Mouse (Mus musculus) cerebellum, adult (tissue): ENCODE data around the gene Coa3.
"Not testable (repeated sequence)": the region's sequence is repeated elsewhere in the genome, so short reads cannot be mapped to it uniquely, and the experiment has no call there.

Source experiments
- ATAC-seq: cut with Nextera tagmentation; 2 replicates; pipeline ENCODE4 v1.9.2; 2017; ENCODE audit warnings: mild to moderate bottlenecking, moderate library complexity, mixed read lengths; ENCODE audit not compliant: insufficient number of reproducible peaks, low FRiP score, low TSS enrichment

The Coa3 gene

GRCm38 (mm10) chr11:101278223-101279192, at the start of gene Coa3, which contains the start of gene Cntd1:
Gene Coa3 (minus strand): TSS chr11:101279114.
Gene Cntd1 (plus strand): TSS chr11:101279012.
- peak; percentile 96; the same call in 1 of the 2 replicates for ATAC-seq

DNA sequence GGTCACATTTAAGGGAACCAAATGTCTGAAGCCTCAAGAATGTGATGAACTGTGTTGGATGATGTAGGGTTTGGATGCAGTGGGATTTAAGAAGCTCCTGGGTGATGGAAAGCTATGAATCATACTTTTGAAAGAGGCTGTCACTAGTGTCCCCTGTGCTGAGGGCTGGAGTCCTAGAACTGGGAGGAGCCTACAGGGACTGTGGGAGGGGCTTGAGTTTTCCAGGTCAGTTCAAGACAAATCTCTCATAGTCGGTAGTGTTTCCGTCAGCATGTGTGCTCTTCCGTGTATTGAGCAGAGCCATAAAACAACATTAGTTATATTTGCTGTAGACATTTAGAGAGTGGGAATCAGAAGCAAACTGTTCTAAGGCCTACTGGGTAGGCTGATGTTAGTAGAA, 48.4 kb upstream of the Coa3 start:
- ATAC-seq = no peak

DNA sequence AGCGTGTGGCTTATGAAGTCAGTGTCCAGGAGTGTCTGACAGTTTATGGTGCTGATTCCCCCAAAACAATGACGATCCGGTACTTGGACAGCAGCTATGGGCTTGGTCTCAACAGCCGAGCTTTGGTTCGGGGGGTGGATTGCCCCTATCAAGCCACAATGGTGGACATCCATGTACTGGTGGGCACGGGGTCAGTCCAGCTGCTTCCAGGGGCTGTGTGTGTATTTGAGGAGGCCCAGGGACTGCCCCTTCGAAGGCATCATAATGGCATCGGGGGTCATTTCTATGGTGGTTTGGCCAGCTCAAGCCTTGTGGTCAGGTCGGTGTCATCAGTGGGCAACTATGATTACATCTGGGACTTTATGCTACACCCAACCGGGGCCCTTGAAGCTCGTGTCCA, 47.2 kb upstream of the Coa3 start:
- ATAC-seq = no peak

DNA sequence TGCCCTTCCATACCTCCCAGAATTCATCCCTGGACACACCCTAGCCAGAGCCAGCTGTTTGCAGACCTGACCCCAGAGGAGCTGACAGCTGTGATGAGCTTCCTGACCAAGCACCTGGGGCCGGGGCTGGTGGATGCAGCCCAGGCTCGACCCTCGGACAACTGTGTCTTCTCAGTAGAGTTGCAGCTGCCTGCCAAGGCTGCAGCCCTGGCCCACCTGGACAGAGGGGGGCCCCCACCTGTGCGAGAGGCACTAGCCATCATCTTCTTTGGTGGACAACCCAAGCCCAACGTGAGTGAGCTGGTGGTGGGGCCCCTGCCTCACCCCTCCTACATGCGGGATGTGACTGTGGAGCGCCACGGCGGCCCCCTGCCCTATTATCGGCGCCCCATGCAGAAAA, 46.3 kb upstream of the Coa3 start:
- ATAC-seq = not testable (repeated sequence)

DNA sequence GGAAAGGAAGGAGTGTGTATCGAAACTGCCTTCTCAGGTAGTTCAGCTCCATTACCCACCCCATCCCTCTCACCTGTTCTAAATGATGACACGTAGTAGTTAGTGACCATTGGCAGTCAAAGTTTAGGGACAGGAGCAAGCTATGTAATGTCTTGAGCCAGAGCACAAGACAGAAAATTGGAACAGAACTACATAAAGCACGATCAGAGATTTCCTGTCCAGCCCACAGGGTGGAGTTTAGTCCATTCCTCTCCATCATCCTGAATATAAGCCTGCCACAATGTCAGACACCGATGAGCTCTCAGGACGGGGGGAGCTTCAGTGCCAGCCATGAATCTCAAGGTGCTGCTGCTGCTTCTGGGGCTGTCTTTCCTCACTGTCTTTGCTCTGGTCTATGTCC, 45.8 kb upstream of the Coa3 start, which contains the start of gene Aoc2:
TSS of gene Aoc2 (plus strand) at position 301 of the 400 bp plus-strand sequence.
- ATAC-seq = no peak

- no peak for ATAC-seq
Observed at GRCm38 (mm10) chr11:101323609-101324008, 44.7 kb upstream of the Coa3 start.

DNA sequence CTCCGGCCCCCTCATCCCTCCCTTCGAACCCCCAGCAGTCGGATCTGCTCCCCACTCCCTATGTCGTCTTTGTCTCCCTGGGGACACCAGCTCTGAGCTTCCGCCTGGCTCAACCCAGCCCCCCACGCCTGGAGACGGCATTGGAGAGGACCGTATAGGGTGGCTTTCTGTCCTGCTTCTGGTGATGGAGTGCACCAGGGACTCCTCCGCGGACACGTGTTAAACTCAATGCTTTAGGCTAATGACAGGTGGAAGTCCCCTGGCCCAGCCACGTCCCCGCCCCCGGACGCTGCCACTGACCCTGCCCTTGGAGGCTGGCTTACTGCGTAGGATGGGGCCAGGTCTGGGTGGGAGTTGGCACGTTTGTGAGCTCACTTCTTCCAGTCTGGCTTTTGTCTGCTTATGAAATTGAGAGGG, 37.6 kb upstream of the Coa3 start:
- ATAC-seq = no peak; the same call in 1 of the 2 replicates

GRCm38 (mm10) chr11:101315665-101316500, 37.0 kb upstream of the Coa3 start, which contains the start of gene Psme3:
Gene Psme3 (plus strand): TSS chr11:101316213.
- peak; percentile 80; the same call in 1 of the 2 replicates for ATAC-seq

- no peak for ATAC-seq
Observed at GRCm38 (mm10) chr11:101315082-101315650, 36.3 kb upstream of the Coa3 start.

- no peak for ATAC-seq
Observed at GRCm38 (mm10) chr11:101314567-101314966, 35.7 kb upstream of the Coa3 start.

DNA sequence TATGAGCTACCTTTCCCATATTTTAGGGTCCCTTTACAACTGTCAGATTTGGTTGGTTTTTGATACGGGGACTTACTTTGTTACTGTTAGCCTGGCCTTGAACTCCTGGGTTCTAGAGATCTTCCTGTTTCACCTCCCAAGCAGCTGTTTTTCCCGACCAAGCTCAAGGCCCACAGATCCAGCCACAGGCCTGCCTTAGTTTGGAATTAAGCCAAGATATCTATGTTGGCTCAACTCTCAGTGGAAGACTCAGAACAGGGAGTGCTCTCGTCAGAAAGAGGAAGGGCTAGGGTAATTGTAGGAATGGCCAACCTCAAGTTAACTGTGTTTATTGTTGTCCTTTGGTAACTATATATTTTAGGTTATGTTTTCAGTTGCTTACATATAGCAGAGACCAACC, 33.2 kb upstream of the Coa3 start:
- no peak for ATAC-seq

DNA sequence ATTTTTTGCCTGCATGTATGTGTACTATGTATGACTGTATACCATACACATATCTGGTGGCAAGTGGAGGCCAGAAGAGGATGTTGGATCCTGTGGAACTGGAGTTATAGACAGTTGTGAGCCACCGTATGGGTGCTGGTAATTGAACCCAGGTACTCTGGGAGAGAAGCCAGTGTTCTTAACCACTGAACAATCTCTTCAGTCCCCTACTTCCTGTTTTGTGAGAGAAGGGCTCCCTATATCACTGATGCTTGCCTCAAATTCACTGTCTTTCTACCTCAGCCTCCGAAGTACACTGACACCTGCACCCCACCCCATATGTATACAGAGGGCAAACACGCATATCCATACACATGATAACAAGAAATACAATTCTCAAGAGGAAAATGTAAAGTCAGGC, 32.2 kb upstream of the Coa3 start:
- ATAC-seq = no peak

DNA sequence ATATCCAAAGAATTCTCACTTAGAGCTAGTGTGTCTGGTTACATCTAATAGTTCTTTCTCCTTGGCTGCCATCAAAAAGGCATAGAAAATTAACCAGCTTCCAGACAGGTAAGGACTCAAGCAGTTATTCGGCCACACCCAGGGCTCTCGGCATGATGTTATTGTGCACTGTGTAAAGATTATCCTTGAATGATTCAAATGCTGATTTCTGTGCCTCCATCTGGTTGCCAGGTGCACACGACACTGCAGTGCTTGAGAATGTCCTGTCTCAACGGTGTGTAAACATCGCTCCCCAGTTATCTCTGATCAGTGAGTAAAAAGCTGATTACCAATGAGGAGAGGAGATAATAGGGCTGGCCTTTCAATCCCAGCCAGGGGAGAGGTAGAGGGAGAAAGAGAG, 28.8 kb upstream of the Coa3 start:
- no peak for ATAC-seq

- ATAC-seq = peak; percentile 93; the same call in 1 of the 2 replicates
Observed at GRCm38 (mm10) chr11:101302004-101302798, 23.3 kb upstream of the Coa3 start, which contains the start of gene Becn1. Gene Becn1 (minus strand): TSS chr11:101302286.

DNA sequence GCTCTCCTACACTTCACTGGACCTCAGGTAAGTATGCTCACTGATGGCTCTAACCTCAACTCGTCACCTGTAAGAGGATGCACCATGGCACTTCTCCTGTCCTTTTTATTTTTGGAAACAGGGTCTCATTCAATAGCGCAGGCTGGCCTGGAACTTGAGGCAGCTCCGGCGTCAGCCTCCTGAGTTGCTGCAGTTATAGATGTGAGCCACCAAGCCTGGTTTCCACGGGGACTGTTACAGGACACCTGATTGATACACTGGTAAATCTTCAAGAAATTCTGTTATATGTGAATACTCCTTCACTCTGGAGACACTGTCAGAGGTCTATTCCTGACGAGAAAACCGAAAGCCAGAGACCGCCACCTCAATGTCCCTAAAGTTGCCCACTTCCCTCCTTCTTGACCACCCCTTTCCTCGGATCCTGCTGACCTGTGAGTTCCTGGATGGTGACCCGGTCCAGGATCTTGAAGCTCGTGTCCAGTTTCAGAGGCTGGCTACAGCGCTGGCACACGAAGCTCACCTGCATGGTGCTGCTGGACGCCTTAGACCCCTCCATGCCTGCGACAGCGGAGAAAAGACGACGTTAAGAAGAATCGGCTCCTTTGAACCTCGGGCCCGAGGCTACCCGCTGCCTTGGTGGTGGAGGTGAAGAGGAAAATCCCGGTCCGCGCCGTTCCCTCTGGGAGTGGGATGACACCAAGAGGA, 22.5 kb upstream of the Coa3 start:
- ATAC-seq = no peak

DNA sequence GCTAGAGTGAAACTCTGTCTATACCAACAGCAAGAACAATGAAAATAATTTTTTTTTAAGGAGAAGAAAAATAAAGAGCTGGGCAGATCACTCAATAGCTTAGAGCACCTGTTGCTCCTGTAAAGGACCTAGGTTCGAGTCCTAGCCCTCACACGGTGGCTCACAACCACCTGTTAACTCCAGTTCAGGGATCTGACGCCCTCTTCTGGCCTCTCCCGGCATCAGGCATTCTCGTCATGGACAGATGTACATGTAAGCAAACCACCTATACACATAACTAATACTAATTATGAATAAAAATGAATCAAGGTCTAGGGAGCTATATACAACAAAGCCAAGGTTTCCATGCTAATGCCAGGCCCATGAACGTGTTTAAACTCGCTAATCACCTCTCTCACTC, 22.0 kb upstream of the Coa3 start:
- no peak for ATAC-seq

GRCm38 (mm10) chr11:101295191-101295590, 16.3 kb upstream of the Coa3 start:
- ATAC-seq = no peak

DNA sequence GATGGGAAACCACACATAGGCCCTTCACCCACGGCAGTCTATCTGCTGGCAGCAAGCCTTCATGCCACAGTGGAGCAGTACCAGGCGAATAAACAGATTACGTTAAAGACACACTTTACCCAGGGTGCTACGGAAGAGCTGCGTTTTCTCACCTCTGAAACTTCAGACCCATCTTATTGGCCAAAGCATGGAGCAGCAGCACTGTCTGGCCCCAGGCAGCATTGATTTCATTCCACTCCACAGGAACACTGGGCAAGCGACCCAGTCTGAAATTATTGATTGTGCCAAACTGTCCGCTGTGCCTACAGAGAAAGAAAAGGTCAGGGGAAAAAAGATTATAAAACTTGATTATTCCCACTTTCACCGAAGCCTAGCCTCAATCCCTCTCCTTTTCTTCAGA, 12.3 kb upstream of the Coa3 start:
- no peak for ATAC-seq

- ATAC-seq = no peak
Observed at GRCm38 (mm10) chr11:101287306-101287705, 8.4 kb upstream of the Coa3 start.
